Mouse (Mus musculus): Measurements from ENCODE around the gene Rnf24.

DNA sequence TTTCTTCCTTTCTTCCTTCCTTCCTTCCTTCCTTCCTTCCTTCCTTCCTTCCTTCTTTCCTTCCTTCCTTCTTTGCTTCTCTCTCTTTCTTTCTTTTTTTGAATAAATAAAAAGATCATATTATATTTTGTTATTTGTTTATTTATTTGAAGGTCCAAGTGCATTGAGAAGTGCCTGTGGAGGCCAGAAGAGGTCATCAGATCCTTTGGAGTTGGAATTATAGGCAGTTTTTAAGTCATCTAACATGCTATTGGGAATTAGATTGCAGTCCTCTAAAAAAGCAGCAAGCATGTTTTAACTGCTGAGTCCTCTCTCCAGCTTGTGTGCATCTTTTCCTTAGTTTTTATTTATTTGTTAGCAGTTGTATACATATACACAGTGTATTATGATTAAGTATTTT is 5.8 kb upstream of the Rnf24 start:
- TF ChIP-seq POLR2A (IDR thresholded peaks at IDR 0.05; ENCODE audit: insufficient read length, low read depth) (no peak), MAX (IDR thresholded peaks at IDR 0.05; ENCODE audit: low read depth) (no peak), E2F4 (IDR thresholded peaks at IDR 0.05; ENCODE audit: insufficient read depth) (no peak), POLR2AphosphoS2 (IDR thresholded peaks at IDR 0.05; ENCODE audit: insufficient read length, low read depth) (no peak)

All from myocyte (in vitro differentiated cells).